Mouse (Mus musculus) CD4-positive, CD25-positive, alpha-beta regulatory T cell, adult 4 months (primary cell): ENCODE data around the gene Rhox7a. TPM values are rescaled to one million over a fixed set of nuclear protein-coding genes. Genes with fewer than 3 reads are reported as not detected.
"Not testable (repeated sequence)": the region's sequence is repeated elsewhere in the genome, so short reads cannot be mapped to it uniquely, and the experiment has no call there.

Source experiments
- ATAC-seq: one replicate; pipeline ENCODE4 v1.8.0; 2017
- polyA plus RNA-seq, 2 experiments: library from polyadenylated mRNA; unstranded; fragments of 100-300 nt; shearing (Covaris generic); gene quantifications; one replicate each; pipeline ENCODE4 v1.2.1; 2017

Gene Rhox7a
- not detected for polyA plus RNA-seq

DNA sequence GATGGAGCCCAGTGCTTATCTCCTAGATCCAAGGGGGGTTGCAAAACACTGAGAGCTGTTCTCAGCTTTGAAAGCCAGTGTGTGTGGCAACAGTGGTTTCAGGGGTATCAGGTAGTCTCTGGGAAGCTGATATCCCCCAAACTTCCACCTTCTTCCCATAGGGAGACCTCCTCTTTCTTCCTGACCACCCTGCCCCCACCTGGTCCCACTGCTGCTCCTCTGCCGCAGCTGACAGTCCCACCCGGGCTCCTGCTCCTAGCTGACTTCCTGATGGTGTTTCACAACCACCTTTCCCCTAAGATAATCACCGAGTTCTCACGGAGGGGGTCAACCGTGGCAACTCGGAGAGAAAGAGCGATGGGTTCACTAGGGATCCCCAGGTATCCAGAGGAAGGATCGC lies at the start of gene Rhox7a:
TSS of gene Rhox7a (plus strand) at position 301 of the 400 bp plus-strand sequence.
- ATAC-seq: not testable (repeated sequence)

DNA sequence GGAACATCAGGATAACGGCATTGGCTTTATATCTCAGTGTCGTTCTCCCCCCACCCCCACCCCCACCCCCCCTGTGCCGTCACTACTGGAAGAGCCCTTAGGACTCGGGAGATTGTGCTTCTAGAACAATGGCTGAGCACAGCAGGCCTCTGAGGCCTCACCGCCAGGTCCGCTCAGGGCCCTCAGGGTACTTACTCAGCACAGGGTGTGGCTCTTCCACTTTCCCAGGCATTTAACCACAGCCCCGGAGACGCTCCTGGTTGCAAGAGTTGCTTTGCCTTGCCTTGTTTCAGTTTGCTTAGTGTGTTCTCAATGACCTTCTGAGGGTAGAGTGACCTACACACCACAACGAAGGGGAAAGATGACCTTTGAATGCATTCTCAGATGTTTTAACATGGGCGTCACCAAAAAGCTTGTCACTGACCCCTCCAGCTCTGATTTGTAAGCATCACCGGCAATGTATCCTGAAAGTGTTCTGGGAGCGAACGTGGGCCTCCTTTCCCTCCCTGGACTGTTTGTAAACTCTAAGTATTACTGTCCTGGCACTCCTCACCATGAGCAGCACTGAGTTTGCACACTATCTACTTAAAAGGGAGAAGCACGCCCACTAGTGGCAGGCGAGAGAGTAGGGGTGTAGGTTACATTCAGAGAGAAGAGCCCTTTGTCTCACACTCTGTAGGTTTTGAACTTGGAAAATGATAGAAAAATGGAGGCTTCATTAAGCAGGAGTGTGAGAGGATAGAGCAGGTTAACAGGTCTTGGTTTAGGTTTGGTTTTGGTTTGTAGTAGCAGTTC lies 24.0 kb upstream of the Rhox7a start:
- ATAC-seq: no peak

DNA sequence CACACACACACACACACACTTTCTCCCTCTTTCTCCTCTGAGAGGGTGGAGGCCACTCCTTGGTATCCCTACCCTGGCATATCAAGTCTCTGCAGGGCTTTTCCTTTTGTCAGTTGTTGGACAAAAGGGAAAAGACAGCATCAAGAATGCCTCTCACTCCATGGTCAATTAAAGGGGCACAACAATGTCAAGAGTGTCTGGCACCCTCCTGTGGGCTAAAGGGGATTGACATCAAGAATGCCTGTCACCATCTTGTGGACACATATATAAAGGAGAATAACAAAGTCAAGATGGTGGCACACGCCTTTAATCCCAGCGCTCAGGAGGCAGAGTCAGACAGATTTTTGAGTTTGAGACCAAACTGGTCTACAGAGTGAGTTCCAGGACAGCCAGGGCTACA lies 22.1 kb upstream of the Rhox7a start:
- no peak for ATAC-seq

DNA sequence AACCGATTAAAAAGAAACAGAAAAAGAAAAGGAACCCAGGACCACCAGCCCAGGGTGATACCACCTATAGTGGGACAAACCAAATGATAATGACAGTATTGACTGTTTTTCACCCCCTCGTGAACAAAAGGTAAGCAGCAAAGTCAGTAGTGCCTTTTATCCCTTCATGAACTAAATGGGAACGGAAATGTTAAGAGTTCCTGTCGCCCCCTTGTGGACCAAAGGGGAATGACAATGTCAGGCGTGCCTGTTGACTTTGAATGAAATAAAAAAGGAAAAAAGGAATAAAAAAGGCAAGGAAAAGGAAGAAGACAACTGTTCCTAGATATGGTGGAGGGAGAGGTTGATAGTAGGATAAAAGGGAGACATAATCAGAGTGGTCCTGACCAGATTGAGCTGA lies 20.3 kb upstream of the Rhox7a start:
- ATAC-seq: no peak

DNA sequence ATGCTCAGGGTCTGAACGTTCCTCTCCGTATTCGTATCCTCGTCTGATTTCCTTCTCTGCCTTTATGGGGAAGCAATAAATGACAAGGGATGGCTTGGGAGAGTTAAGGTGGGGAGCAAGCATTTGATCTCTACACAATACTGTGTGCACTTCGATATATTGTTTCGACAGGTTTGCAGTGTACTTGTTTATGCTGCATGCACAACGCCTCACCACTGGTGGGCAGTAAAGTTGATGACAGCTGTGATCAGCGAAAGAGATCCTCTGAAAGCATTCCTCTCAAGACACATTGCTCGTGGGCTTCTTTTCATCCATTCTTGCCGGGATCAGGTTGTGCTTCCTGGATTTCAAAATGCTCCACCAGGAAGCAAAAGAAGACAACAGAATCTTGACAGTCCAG lies 15.8 kb upstream of the Rhox7a start:
- ATAC-seq: no peak

DNA sequence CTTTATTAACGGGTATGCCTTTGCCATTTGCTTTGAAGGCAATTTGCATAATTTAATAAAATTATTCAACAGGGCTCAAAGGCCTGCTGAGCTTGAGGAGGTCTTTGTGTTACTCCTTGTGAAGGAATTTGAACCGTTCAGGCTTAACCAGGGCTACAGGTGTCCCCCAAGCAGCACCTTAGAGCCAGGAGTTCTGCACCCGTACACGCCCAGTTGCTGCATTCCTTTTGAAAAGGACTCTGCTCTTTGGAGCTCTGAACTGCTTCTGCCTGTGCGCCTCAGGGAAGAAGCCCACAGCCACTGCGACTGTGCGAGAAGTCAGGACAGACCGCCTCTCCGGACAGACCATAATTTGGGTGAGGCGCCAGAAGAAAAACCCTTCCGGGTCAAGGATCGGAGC lies 4.9 kb upstream of the Rhox7a start, which contains the start of gene Rhox6:
TSS of gene Rhox6 (plus strand) at position 301 of the 400 bp plus-strand sequence.
- not testable (repeated sequence) for ATAC-seq

DNA sequence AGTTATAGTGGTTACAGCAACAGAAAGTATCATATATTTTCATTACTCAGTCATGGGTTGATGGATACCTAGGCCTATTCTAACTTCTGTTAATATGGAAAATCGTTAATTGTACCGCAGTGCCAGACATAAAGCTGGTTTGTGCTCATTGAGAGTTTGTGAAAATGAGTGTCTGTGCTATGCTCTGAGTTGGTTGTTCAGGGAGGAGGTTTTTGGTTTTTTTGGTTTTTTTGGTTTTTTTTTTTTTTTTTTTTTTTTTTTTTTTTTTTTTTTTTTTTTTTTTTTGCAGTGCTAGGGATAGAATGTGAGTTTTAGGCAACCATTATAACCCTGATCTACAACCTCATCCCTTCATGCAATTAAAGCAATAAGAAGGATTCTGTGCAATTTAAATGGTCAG lies 40.2 kb downstream of the Rhox7a start:
- ATAC-seq: no peak

DNA sequence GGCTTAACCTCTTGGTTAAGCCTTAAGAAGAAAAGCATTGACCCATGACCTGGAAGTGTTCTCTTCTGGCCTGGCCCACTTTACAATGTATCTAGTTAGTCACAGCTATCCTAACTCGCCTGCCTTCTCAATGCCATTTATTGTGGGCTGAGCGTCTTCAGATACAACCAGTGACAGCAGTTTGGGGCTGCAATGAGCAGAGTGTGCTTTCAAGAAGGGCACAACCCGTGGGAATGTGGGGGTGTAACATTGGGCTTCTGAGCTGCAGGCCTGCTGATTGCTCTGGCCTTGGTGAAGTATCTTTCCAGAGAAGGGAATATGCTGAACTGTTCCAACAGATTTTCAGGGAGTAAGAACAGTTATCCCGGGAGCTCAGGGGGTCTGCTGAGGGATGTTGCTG lies 47.4 kb downstream of the Rhox7a start, which contains the start of gene Rhox8:
TSS of gene Rhox8 (minus strand) at position 101 of the 400 bp plus-strand sequence.
- no peak for ATAC-seq

Other genes with a start within 250 kb of the Rhox7a start
- gene Rhox4f, start 224.0 kb upstream of the Rhox7a start, polyA plus RNA-seq: not detected
- not detected for gene Rhox3g, start 203.1 kb upstream of the Rhox7a start, polyA plus RNA-seq
- not detected for gene Rhox2g, start 188.2 kb upstream of the Rhox7a start, polyA plus RNA-seq
- not detected for gene Rhox4g, start 180.4 kb upstream of the Rhox7a start, polyA plus RNA-seq
- gene Rhox3h, start 162.9 kb upstream of the Rhox7a start, polyA plus RNA-seq: not detected
- gene Rhox2h, start 158.4 kb upstream of the Rhox7a start, polyA plus RNA-seq: not detected
- gene Rhox5, start 26.8 kb upstream of the Rhox7a start, polyA plus RNA-seq: not detected
- gene Rhox6, start 4.8 kb upstream of the Rhox7a start, polyA plus RNA-seq: not detected
- under 1 TPM in 1 of 2 experiments, not detected in 1; 0.36 TPM for gene Rhox8, start 47.3 kb downstream of the Rhox7a start, polyA plus RNA-seq
- gene Rhox7b, start 65.5 kb downstream of the Rhox7a start, polyA plus RNA-seq: not detected
- not detected for gene Rhox9, start 70.1 kb downstream of the Rhox7a start, polyA plus RNA-seq
- gene Btg1-ps1, start 187.1 kb downstream of the Rhox7a start, polyA plus RNA-seq: not detected
- gene Btg1-ps2, start 211.4 kb downstream of the Rhox7a start, polyA plus RNA-seq: not detected
- not detected for gene Rhox10, start 234.8 kb downstream of the Rhox7a start, polyA plus RNA-seq